Mouse (Mus musculus) ES-Bruce4 (cell line): ENCODE data around the gene Tango2.

Experiments used
- CTCF ChIP-seq: IDR thresholded peaks from one replicate; pipeline ENCODE4 v1.8.1; 2011; ENCODE audit warnings: low read depth, low read length
- POLR2A ChIP-seq: IDR thresholded peaks from one replicate; pipeline ENCODE4 v1.8.1; 2011; ENCODE audit warnings: low read length; ENCODE audit not compliant: insufficient read depth

DNA sequence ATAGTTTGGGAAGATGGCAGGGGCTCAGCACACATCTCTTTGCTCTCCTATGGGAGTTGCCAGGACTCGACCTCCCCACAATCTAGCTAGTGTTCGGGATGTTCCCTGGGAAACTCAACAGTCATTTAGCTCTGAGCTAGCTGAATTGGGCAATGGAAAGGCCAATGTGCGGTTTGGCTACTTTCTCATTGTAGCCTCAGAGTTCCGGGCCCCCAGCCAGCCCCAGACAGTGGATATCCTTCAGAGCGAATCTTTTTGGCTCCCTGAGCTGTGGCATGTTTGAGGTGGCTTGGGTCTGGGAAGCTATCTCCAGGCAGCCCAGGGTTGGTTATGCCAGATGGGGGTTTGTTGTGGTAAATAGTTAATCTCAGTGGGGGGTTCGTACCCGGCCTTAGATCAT is 38.5 kb upstream of the Tango2 start:
- TF ChIP-seq CTCF: no peak
- TF ChIP-seq POLR2A: no peak
